Mouse (Mus musculus) neural tube, embryonic 14.5 days (tissue): ENCODE measurements around the gene Psmb11. TPM values are rescaled to one million over a fixed set of nuclear protein-coding genes. Genes with fewer than 3 reads are reported as not detected.
"Not testable (repeated sequence)": the region's sequence is repeated elsewhere in the genome, so short reads cannot be mapped to it uniquely, and the experiment has no call there.

Source experiments
- ATAC-seq: fragments of 200-750 bp; cut with Nextera tagmentation; 2 replicates; pipeline ENCODE4 v1.8.0; 2017; ENCODE audit warnings: low read depth, mild to moderate bottlenecking, moderate TSS enrichment, moderate library complexity
- H3K27ac ChIP-seq: fragments of 300-500 bp; sonication (generic); 2 replicates; pipeline ENCODE4 v1.5.1; 2014; ENCODE audit warnings: low read depth, mild to moderate bottlenecking, control low read depth, low read length, moderate library complexity, mixed read lengths
- H3K27me3 ChIP-seq: fragments of 300-500 bp; sonication (generic); 2 replicates; pipeline ENCODE4 v1.6.1; 2014; ENCODE audit warnings: low read length; ENCODE audit not compliant: control insufficient read depth, insufficient read depth
- H3K36me3 ChIP-seq: fragments of 300-500 bp; sonication (generic); 2 replicates; pipeline ENCODE4 v1.6.1; 2014; ENCODE audit warnings: low read length, mixed read lengths; ENCODE audit not compliant: control insufficient read depth, insufficient read depth
- H3K4me1 ChIP-seq: fragments of 300-500 bp; sonication (generic); 2 replicates; pipeline ENCODE4 v1.6.1; 2014; ENCODE audit warnings: low read length; ENCODE audit not compliant: control insufficient read depth, insufficient read depth
- H3K4me2 ChIP-seq: fragments of 300-500 bp; sonication (generic); 2 replicates; pipeline ENCODE4 v1.6.1; 2014; ENCODE audit warnings: mild to moderate bottlenecking, low read depth, low read length, control low read depth
- H3K4me3 ChIP-seq: fragments of 300-500 bp; sonication (generic); 2 replicates; pipeline ENCODE4 v1.5.1; 2014; ENCODE audit warnings: low read depth, low read length, control low read depth, mixed read lengths
- H3K9ac ChIP-seq: fragments of 300-500 bp; sonication (generic); replicated peaks from 2 replicates; pipeline ENCODE4 v1.6.1; 2014; ENCODE audit warnings: low read depth, mild to moderate bottlenecking, control low read depth, low read length, mixed read lengths
- H3K9me3 ChIP-seq: fragments of 300-500 bp; sonication (generic); 2 replicates; pipeline ENCODE4 v1.6.1; 2016; ENCODE audit warnings: low read length; ENCODE audit not compliant: control insufficient read depth
- WGBS: fragments of 180-500 bp; shearing (Covaris S2); extraction: QIAGEN DNeasy Blood & Tissue Kit; methylation state at CpG from one replicate; pipeline ENCODE4 v1.1.7; 2014; 5-methylcytosine and 5-hydroxymethylcytosine counted together
- polyA plus RNA-seq: library from polyadenylated mRNA; unstranded; fragments of >200 nt; fragmentation: Nextera tagmentation; extraction: Ambion mirVana; gene quantifications from 2 replicates; pipeline ENCODE4 v1.2.1, GENCODE M21; 2014

Gene Psmb11
- polyA plus RNA-seq, 1 experiment from 2014 or later: 0.05 TPM

GRCm38 (mm10) chr14:54610648-54611047, 10.6 kb upstream of the Psmb11 start:
- Histone ChIP-seq H3K9me3 (no peaks in the 10 kb centered on the region), H3K36me3 (peaks cover 15% of the 10 kb centered on the region; the same call in 1 of the 2 replicates), H3K4me3 (no peak overlapping the region), H3K4me2 (no peak overlapping the region), H3K4me1 (no peaks in the 10 kb centered on the region), H3K27me3 (no peaks in the 10 kb centered on the region), H3K9ac (no peak overlapping the region), H3K27ac (no peak overlapping the region)
- ATAC-seq: no peak
- WGBS: 84% methylated on average over 6 of the region's 6 CpGs

- not testable (repeated sequence) for H3K27ac ChIP-seq, H3K27me3 ChIP-seq, H3K4me3 ChIP-seq, H3K9me3 ChIP-seq, H3K4me1 ChIP-seq, ATAC-seq, H3K9ac ChIP-seq, H3K4me2 ChIP-seq
- H3K36me3 ChIP-seq: peaks cover 15% of the 10 kb centered on the region; the same call in 1 of the 2 replicates
- WGBS: 97% methylated on average over 13 of the region's 16 CpGs
These were observed 7.1 kb upstream of the Psmb11 start for GRCm38 (mm10) chr14:54614130-54614529.

- Histone ChIP-seq H3K9me3 (no peaks in the 10 kb centered on the region), H3K27ac (no peak overlapping the region), H3K27me3 (no peaks in the 10 kb centered on the region), H3K36me3 (peaks cover 15% of the 10 kb centered on the region; the same call in 1 of the 2 replicates), H3K4me2 (no peak overlapping the region; the same call in 1 of the 2 replicates), H3K4me1 (peaks cover 7% of the 10 kb centered on the region; the same call in 1 of the 2 replicates), H3K4me3 (no peak overlapping the region), H3K9ac (no peak overlapping the region)
- WGBS: 93% methylated on average over 16 of the region's 16 CpGs
- no peak for ATAC-seq
These were observed 4.9 kb upstream of the Psmb11 start for GRCm38 (mm10) chr14:54616226-54616825.

- peak overlapping the region; percentile 78 for H3K27ac ChIP-seq
These were observed 3.9 kb upstream of the Psmb11 start for GRCm38 (mm10) chr14:54617152-54617896.

GRCm38 (mm10) chr14:54617897-54618365, 3.3 kb upstream of the Psmb11 start, which contains the start of gene Psmb5:
Gene Psmb5, minus strand, starts transcription at chr14:54618022.
- under 1% methylated on average over 22 of the region's 25 CpGs for WGBS
- peak within 1 kb of the TSS; percentile 78 for H3K27ac ChIP-seq
- peak within 1 kb of the TSS; percentile 80 for H3K4me3 ChIP-seq
- peaks cover 7% of the 10 kb centered on the region; the same call in 1 of the 2 replicates for H3K4me1 ChIP-seq
- no peaks in the 10 kb centered on the region for H3K9me3 ChIP-seq
- H3K4me2 ChIP-seq: peak within 1 kb of the TSS; percentile 83
- H3K27me3 ChIP-seq: no peaks in the 10 kb centered on the region
- 0 out of 2 replicates have a peak, but pooled peaks cover 6% of the 10 kb centered on the region for H3K36me3 ChIP-seq
- H3K9ac ChIP-seq: peak within 1 kb of the TSS; percentile 85
- ATAC-seq: peak; percentile 88

More at GRCm38 (mm10) chr14:54617152-54617896, 3.9 kb upstream of the Psmb11 start:
- H3K9me3 ChIP-seq: no peaks in the 10 kb centered on the region
- H3K36me3 ChIP-seq: peaks cover 9% of the 10 kb centered on the region; the same call in 1 of the 2 replicates
- peak overlapping the region; percentile 80 for H3K4me3 ChIP-seq
- peaks cover 7% of the 10 kb centered on the region; the same call in 1 of the 2 replicates for H3K4me1 ChIP-seq
- H3K9ac ChIP-seq: peak overlapping the region; percentile 85
- H3K4me2 ChIP-seq: peak overlapping the region; percentile 83
- no peaks in the 10 kb centered on the region for H3K27me3 ChIP-seq
- WGBS: 2% methylated on average over 36 of the region's 38 CpGs
- peak; percentile 72 for ATAC-seq

GRCm38 (mm10) chr14:54623334-54623733, 2.1 kb downstream of the Psmb11 start:
- 86% methylated on average over 6 of the region's 6 CpGs for WGBS
- Histone ChIP-seq H3K4me1 (no peaks in the 10 kb centered on the region), H3K4me2 (no peak overlapping the region), H3K9ac (no peak overlapping the region), H3K4me3 (no peak overlapping the region), H3K27me3 (no peaks in the 10 kb centered on the region), H3K9me3 (no peaks in the 10 kb centered on the region), H3K36me3 (no peaks in the 10 kb centered on the region), H3K27ac (no peak overlapping the region)
- no peak for ATAC-seq

GRCm38 (mm10) chr14:54624976-54625375, 3.7 kb downstream of the Psmb11 start:
- no peak for ATAC-seq
- WGBS: 78% methylated on average over 10 of the region's 10 CpGs
- Histone ChIP-seq H3K36me3 (no peaks in the 10 kb centered on the region), H3K9me3 (no peaks in the 10 kb centered on the region), H3K4me3 (no peak overlapping the region), H3K9ac (no peak overlapping the region), H3K27ac (no peak overlapping the region), H3K4me2 (no peak overlapping the region), H3K27me3 (no peaks in the 10 kb centered on the region), H3K4me1 (no peaks in the 10 kb centered on the region)

GRCm38 (mm10) chr14:54628103-54628502, 6.9 kb downstream of the Psmb11 start:
- Histone ChIP-seq H3K27me3 (no peaks in the 10 kb centered on the region), H3K9ac (no peak overlapping the region), H3K4me2 (no peak overlapping the region), H3K4me1 (no peaks in the 10 kb centered on the region), H3K9me3 (no peaks in the 10 kb centered on the region), H3K4me3 (no peak overlapping the region), H3K36me3 (peaks cover 18% of the 10 kb centered on the region), H3K27ac (no peak overlapping the region)
- WGBS: 72% methylated on average over 5 of the region's 5 CpGs
- ATAC-seq: no peak

- ATAC-seq: no peak
- H3K36me3 ChIP-seq: peaks cover 26% of the 10 kb centered on the region
These were observed 8.6 kb downstream of the Psmb11 start for GRCm38 (mm10) chr14:54629797-54630196.

More at GRCm38 (mm10) chr14:54629797-54630196, 8.6 kb downstream of the Psmb11 start:
- no peak overlapping the region for H3K9ac ChIP-seq
- WGBS: 95% methylated on average over 2 of the region's 2 CpGs
- H3K27me3 ChIP-seq: no peaks in the 10 kb centered on the region
- H3K4me2 ChIP-seq: no peak overlapping the region
- H3K9me3 ChIP-seq: no peaks in the 10 kb centered on the region
- no peak overlapping the region for H3K4me3 ChIP-seq
- H3K27ac ChIP-seq: no peak overlapping the region
- H3K4me1 ChIP-seq: no peaks in the 10 kb centered on the region
